Comparison of ENCODE assay signal across 13 mouse cellular contexts in the genomic region with DNA sequence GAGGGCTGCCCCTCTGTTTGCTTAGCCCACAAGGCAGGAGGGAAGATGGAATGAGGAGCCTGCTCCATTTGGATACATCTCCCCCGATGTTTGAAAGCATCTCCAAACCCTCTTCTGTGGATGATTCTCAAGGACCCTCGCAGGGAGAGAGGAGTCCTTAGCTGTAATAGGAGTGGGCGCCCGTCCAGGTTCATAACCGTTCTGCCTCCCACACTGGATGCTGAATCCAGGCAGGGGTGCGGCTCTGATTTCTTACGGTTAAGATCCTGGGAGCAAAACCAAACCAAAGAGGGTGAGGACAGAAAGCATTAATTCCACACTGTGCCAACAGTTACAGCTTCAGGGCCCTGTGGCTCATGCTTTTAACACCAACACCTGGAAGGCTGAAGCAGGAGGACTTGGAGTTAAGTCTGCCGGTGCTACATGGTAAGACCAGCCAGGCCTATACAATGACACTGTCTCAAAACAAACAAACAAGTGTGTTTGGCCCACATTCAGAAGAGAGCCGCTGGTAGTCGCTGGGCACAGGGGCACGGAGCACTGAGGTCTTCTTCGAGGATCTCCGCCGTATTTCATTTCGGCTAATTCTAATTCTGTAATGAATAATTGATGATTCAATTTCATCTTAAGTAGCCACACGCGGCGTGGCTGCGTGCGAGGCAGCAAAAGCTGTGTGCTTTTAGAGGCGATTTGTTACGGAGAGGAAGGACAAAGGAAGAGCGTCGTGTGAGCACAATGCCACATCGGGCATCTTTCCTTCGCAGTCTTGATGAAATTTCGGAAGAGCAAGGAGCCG.
DNase-seq lines count a peak whose midpoint lies in the region; ATAC-seq and TF ChIP-seq lines count a peak whose summit lies in the region.
"Had no signal": no experiment of that assay in that cellular context is flagged by ENCODE, and none has a peak within 500 bp of the region (broad histone marks: within the 10 kb centered on the region; RNA-seq: fewer than 3 reads in every experiment).

No protein-coding gene starts in this region.

- H3K9me3 ChIP-seq in hindbrain, postnatal 0 days (ENCODE audit: low read length) = no peaks in the 10 kb centered on the region
- no peaks in the 10 kb centered on the region for H3K9me3 ChIP-seq in liver, postnatal 0 days (ENCODE audit: low read length)
- H3K9me3 ChIP-seq: heart, embryonic 15.5 days; limb, embryonic 12.5 days had no signal

- no peak overlapping the region for H3K9ac ChIP-seq in hindbrain, postnatal 0 days (replicated peaks; ENCODE audit: low read length)
- no peak overlapping the region for H3K9ac ChIP-seq in liver, postnatal 0 days (replicated peaks)
- H3K9ac ChIP-seq: heart, embryonic 15.5 days; limb, embryonic 12.5 days had no signal

- peak; percentile 47; the same call in 1 of the 2 replicates for ATAC-seq in hindbrain, postnatal 0 days
- no peak for ATAC-seq in erythroblast, adult 5-6 weeks (replicated peaks; ENCODE audit: low FRiP score, poor library complexity, severe bottlenecking)
- no peak for ATAC-seq in liver, postnatal 0 days
- ATAC-seq: Patski had no signal

- no peak overlapping the region for H3K4me2 ChIP-seq in hindbrain, postnatal 0 days (ENCODE audit: low read depth, low read length)
- no peak overlapping the region for H3K4me2 ChIP-seq in liver, postnatal 0 days (ENCODE audit: low read depth, low read length)
- H3K4me2 ChIP-seq: heart, embryonic 15.5 days; limb, embryonic 12.5 days had no signal

- no peak for TF ChIP-seq CTCF in hindbrain, postnatal 0 days (IDR thresholded peaks at IDR 0.05; ENCODE audit: low read depth)
- TF ChIP-seq CTCF in liver, postnatal 0 days (IDR thresholded peaks at IDR 0.05; ENCODE audit: low read depth) = no peak

- no peak for TF ChIP-seq EP300 in liver, postnatal 0 days (IDR thresholded peaks at IDR 0.05; ENCODE audit: low read depth)

- WGBS in hindbrain, postnatal 0 days = 21% methylated on average over 28 of the region's 28 CpGs
- WGBS in liver, postnatal 0 days (ENCODE audit: insufficient replicate concordance) = 86% methylated on average over 28 of the region's 28 CpGs

- H3K4me3 ChIP-seq in hindbrain, postnatal 0 days (ENCODE audit: low read length) = no peak overlapping the region
- H3K4me3 ChIP-seq in liver, postnatal 0 days (ENCODE audit: low read depth, low read length) = no peak overlapping the region
- H3K4me3 ChIP-seq: gastrocnemius, adult 2 months; heart, embryonic 15.5 days; limb, embryonic 12.5 days had no signal

- H3K27ac ChIP-seq in hindbrain, postnatal 0 days = no peak overlapping the region
- H3K27ac ChIP-seq in liver, postnatal 0 days (ENCODE audit: low read depth) = no peak overlapping the region
- H3K27ac ChIP-seq: gastrocnemius, adult 2 months; heart, embryonic 15.5 days; limb, embryonic 12.5 days had no signal

- 0 out of 2 replicates have a peak, but pooled peaks cover under 1% of the 10 kb centered on the region for H3K27me3 ChIP-seq in hindbrain, postnatal 0 days (ENCODE audit: insufficient read depth, low read length)
- no peaks in the 10 kb centered on the region for H3K27me3 ChIP-seq in liver, postnatal 0 days (ENCODE audit: insufficient read depth, low read length)
- H3K27me3 ChIP-seq: heart, embryonic 15.5 days; Patski had no signal

- no peaks in the 10 kb centered on the region for H3K4me1 ChIP-seq in hindbrain, postnatal 0 days (ENCODE audit: insufficient read depth, low read length)
- H3K4me1 ChIP-seq in liver, postnatal 0 days (ENCODE audit: insufficient read depth) = peaks cover 7% of the 10 kb centered on the region

- no peaks in the 10 kb centered on the region for H3K36me3 ChIP-seq in hindbrain, postnatal 0 days (ENCODE audit: insufficient read depth, low read length)
- no peaks in the 10 kb centered on the region for H3K36me3 ChIP-seq in liver, postnatal 0 days (replicated peaks; ENCODE audit: insufficient read depth, low read length)
- H3K36me3 ChIP-seq: heart, embryonic 15.5 days; limb, embryonic 12.5 days had no signal

- peak; percentile 53 to 64 for DNase-seq in cerebellum, postnatal 14 days
- no peak for DNase-seq in cerebellum, postnatal 36 days
- peak; percentile 45 for DNase-seq in right cerebral cortex, postnatal 4 days
- DNase-seq in right cerebral cortex, postnatal 25 days = no peak
- DNase-seq in hindbrain, postnatal 0 days (ENCODE audit: low spot score) = peak; percentile 64
- DNase-seq in liver, postnatal 0 days = no peak
- no peak for DNase-seq in Muller cell, postnatal 12 days (ENCODE audit: inconsistent ontology term)
- DNase-seq: gastrocnemius, adult 2 months; lung, postnatal 4 days had no signal

Comparison
In these comparisons a context has a peak if more than half of its experiments do, and no peak if none do; other contexts are left out.
1. DNase-seq: peak in cerebellum, postnatal 14 days (2 of 2), right cerebral cortex, postnatal 4 days (single experiment) and hindbrain, postnatal 0 days (single experiment); none in cerebellum, postnatal 36 days (0 of 2), right cerebral cortex, postnatal 25 days (single experiment), liver, postnatal 0 days (single experiment) and Muller cell, postnatal 12 days (single experiment).